Mouse (Mus musculus): Measurements from ENCODE around the gene Zdhhc19. TPM values are rescaled to one million over a fixed set of nuclear protein-coding genes. Genes with fewer than 3 reads are reported as not detected.

Gene Zdhhc19
- total and polyA plus RNA-seq, 2 experiments from 2014 or later = not detected

DNA sequence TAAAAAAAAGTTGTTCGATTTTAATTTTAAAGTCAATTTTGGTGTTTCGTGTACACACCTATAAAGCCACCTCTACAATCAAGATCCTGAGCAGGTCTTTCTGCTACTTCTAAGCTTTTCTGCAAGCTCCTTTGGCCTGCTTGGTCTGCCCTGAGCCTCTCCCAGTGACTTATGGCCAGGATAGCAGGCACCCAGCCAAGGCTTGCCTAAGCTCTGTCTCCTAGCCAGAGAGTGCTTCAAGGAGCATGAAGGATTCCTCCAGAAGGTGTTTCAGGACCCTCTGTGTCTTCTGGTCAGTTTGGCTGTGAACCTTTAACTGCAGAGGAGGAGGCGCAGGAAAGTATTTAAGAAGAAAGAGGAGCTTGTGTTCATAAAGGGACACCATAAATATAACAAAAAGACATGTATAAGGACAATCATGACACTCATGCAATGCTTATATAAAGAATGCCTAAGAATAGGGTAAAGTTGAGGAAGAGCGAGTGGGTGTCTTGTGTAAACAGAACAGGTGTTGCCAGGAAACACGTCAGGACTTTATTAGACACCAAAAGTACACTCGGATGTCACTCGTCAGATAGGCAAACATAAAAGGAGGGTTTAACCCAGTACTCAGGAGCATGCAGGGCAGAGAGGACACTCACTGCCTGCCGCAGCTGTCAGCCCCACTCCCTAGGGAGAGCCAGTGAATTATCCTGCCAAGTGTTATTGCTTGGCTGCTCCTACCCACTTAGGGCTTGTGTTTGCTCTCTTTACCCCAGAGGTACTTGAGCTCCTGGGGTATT lies 27.6 kb downstream of the Zdhhc19 start:
- Histone ChIP-seq H3K27me3 (ENCODE audit: insufficient read depth, low read length) (no peaks in the 10 kb centered on the region), H3K9ac (no peak overlapping the region), H3K4me1 (ENCODE audit: insufficient read depth) (no peaks in the 10 kb centered on the region), H3K36me3 (ENCODE audit: insufficient read depth) (no peaks in the 10 kb centered on the region), H3K4me3 (ENCODE audit: low read depth, low read length) (no peak overlapping the region), H3K4me2 (ENCODE audit: low read depth) (no peak overlapping the region), H3K27ac (ENCODE audit: low read depth, low read length) (no peak overlapping the region), H3K9me3 (ENCODE audit: low read length) (no peaks in the 10 kb centered on the region)
- no peak for TF ChIP-seq CTCF (IDR thresholded peaks at IDR 0.05; ENCODE audit: low read depth)
- ATAC-seq (no peak), DNase-seq (no peak)
- WGBS = 64% methylated on average over 8 of the region's 8 CpGs

DNA sequence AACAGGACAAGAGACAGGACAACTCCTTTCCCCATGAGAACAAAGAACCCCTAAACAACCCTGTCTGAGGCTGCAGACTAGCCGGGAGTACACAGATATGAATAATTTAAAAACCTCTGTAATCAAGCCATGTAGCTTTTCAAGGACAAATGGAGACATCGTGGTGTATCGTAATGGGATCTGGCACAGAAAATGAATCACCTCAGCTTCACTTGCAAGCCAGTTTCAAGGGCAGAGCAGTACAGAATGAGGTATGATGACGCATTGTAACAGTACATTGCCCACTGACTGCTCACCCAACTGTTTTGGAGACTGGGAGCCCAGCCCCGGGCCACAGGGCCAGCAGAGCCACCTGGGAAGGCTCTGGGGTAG lies 28.2 kb downstream of the Zdhhc19 start:
- no peaks in the 10 kb centered on the region for H3K27me3 ChIP-seq (ENCODE audit: insufficient read depth, low read length)
- no peaks in the 10 kb centered on the region for H3K4me1 ChIP-seq (ENCODE audit: insufficient read depth)
- no peaks in the 10 kb centered on the region for H3K9me3 ChIP-seq (ENCODE audit: low read length)
- no peak overlapping the region for H3K9ac ChIP-seq
- TF ChIP-seq CTCF (IDR thresholded peaks at IDR 0.05; ENCODE audit: low read depth) = no peak
- no peak overlapping the region for H3K27ac ChIP-seq (ENCODE audit: low read depth, low read length)
- no peaks in the 10 kb centered on the region for H3K36me3 ChIP-seq (ENCODE audit: insufficient read depth)
- H3K4me3 ChIP-seq (ENCODE audit: low read depth, low read length) = no peak overlapping the region
- ATAC-seq (no peak), DNase-seq (no peak)
- H3K4me2 ChIP-seq (ENCODE audit: low read depth) = no peak overlapping the region
- WGBS = 60% methylated on average over 5 of the region's 5 CpGs

DNA sequence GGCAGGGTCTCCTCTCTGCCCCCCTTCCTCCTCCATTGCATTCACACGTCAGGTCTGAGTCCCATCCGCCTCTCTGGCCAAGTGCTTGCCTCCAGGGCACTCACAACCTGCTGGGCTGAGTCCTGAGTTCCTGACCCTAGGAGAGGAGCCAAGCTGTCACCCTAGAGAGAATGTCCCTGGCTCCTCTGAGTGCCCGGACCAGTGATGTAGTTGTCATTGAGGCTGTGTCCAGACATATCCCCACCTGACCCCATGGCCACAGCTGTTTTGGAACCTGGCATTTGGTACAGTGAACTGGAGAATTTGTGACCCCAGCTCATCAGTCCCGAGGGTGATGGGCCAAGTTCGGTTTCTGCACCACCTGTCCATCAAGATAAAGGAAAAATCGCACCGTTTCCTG lies 30.8 kb downstream of the Zdhhc19 start:
- no peak for DNase-seq
- Histone ChIP-seq H3K9ac (no peak overlapping the region), H3K36me3 (ENCODE audit: insufficient read depth) (no peaks in the 10 kb centered on the region), H3K27ac (ENCODE audit: low read depth, low read length) (no peak overlapping the region), H3K4me3 (ENCODE audit: low read depth, low read length) (no peak overlapping the region), H3K4me1 (ENCODE audit: insufficient read depth) (no peaks in the 10 kb centered on the region), H3K9me3 (ENCODE audit: low read length) (no peaks in the 10 kb centered on the region), H3K4me2 (ENCODE audit: low read depth) (no peak overlapping the region), H3K27me3 (ENCODE audit: insufficient read depth, low read length) (no peaks in the 10 kb centered on the region)
- no peak for TF ChIP-seq CTCF (IDR thresholded peaks at IDR 0.05; ENCODE audit: low read depth)
- ATAC-seq = no peak
- 75% methylated on average over 7 of the region's 7 CpGs for WGBS

DNA sequence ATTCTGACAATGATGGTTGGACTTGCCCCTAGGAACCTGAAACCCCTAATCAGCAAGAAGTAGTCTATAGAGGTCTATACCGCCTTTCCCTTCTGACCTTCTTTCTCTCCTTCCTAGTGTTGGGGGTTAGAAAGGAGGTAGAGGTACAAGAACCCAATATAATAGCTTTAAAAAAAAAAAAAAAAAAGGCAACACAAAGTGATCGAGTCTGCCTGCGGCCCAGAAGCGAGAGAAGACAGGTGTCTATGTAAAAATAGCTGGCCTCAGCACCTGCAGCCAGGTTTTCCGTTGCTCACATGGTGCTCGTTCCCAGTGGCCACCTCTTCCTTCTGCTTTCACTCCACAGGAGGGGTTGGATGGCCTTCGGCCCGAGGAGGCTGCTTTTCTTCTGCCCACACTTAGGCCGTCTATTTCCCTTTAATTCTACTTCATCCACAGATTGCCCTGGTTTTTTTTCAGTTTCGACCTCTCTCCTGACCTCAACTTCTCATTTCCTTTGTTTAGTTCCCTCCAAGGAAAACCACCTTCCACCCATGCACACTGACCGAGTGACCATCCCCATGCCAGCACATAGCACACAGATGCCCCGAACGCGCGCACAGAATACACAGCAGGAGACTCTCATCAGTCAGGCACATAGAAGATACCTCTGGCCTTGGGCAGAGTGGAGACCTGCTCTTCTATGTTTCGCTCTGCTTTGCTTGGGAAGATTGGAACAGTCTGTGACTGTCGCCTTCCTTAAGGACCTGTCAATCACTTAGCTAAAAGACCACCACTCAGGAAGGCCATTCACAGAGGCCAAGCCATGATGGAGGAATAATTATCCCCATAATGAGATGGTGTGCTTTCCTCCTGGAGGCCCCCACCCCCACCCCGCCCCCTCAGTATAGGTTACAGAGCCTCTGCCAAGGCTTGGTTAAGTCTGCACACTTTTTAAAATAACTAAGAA lies 37.1 kb downstream of the Zdhhc19 start:
- ATAC-seq = no peak
- Histone ChIP-seq H3K27me3 (ENCODE audit: insufficient read depth, low read length) (no peaks in the 10 kb centered on the region), H3K4me3 (ENCODE audit: low read depth, low read length) (no peak overlapping the region), H3K36me3 (ENCODE audit: insufficient read depth) (no peaks in the 10 kb centered on the region), H3K9me3 (ENCODE audit: low read length) (no peaks in the 10 kb centered on the region), H3K27ac (ENCODE audit: low read depth, low read length) (no peak overlapping the region), H3K4me2 (ENCODE audit: low read depth) (no peak overlapping the region), H3K9ac (no peak overlapping the region), H3K4me1 (ENCODE audit: insufficient read depth) (no peaks in the 10 kb centered on the region)
- 49% methylated on average over 18 of the region's 18 CpGs for WGBS
- TF ChIP-seq CTCF (IDR thresholded peaks at IDR 0.05; ENCODE audit: low read depth) = no peak
- no peak for DNase-seq

DNA sequence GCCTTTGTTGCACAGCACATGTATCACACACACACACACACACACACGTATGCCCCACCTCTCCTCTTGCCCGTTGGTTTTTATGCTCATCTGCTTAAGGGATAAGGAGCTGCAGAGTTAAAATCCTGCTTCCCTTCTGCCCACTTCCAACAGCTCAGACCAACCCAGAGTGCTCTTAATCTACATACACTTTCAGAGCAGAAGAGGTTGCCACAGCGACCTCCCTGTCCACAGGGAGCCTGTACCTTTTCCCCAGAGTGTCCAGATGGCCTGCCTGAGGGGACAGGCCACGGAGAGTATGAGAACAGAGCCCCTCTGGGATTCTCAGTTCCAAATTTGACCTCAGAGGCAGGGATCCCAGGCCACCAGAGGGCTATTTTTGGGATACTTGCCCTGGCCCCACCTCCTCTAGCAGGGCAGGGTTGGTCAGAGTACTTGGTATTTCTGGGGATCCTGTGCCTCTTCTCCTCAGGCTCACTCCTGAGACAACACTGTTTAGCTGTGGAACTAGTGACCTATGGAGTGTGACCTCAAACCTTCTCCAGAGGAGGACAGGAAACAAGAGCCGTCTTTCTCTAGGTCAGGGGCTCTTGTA lies 39.2 kb downstream of the Zdhhc19 start:
- H3K4me3 ChIP-seq (ENCODE audit: low read depth, low read length) = no peak overlapping the region

DNA sequence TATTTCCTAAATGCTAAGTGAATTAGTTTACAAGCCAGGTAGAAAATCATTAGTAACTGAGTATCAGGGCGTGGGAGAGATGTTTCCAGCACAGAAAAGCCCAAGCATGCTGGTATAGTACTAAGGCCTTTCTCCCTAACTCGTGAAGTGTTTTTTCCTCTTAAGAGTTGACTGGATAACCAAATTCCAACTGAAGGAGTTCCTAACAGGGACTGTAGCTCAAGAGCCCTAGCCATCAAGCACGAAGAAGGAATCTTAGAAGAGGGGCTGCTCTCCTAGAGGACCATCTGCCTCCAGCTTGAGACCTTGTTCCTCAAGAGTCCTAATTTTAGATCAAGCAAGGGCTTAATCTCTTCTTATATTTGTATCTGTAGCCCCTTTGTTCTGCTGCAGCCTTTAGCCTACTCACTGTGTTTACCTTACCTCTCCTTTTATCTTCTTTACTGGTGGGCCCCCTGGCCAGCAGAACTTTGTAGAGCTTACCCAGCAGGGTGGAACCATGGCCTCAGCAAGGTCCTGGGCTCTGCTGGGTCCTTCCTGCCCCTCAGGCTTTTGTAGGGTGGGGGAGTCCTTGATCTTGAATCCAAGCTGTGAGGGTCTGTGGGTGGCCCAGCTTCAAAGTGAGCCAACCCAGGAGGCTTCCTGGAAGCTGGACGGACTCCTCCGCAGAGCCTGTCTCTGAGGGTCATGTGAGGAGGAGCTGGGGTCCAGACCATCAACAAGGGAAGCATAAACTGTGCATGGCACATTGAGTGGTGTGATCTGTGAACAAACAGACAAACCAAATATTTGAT lies 42.0 kb downstream of the Zdhhc19 start:
- 47% methylated on average over 5 of the region's 5 CpGs for WGBS
- TF ChIP-seq CTCF (IDR thresholded peaks at IDR 0.05; ENCODE audit: low read depth) = no peak
- Histone ChIP-seq H3K4me3 (ENCODE audit: low read depth, low read length) (no peak overlapping the region), H3K9ac (no peak overlapping the region), H3K36me3 (ENCODE audit: insufficient read depth) (no peaks in the 10 kb centered on the region), H3K27ac (ENCODE audit: low read depth, low read length) (0 out of 2 replicates have a peak overlapping the region, but pooled peaks have one; percentile 17), H3K27me3 (ENCODE audit: insufficient read depth, low read length) (no peaks in the 10 kb centered on the region), H3K9me3 (ENCODE audit: low read length) (no peaks in the 10 kb centered on the region), H3K4me1 (ENCODE audit: insufficient read depth) (no peaks in the 10 kb centered on the region), H3K4me2 (ENCODE audit: low read depth) (no peak overlapping the region)
- DNase-seq = no peak
- ATAC-seq = no peak

More for the DNA sequence above, 39.2 kb downstream of the Zdhhc19 start:
- ATAC-seq = no peak
- DNase-seq = no peak
- no peaks in the 10 kb centered on the region for H3K9me3 ChIP-seq (ENCODE audit: low read length)
- H3K27me3 ChIP-seq (ENCODE audit: insufficient read depth, low read length) = no peaks in the 10 kb centered on the region
- WGBS = 36% methylated on average over 5 of the region's 5 CpGs
- no peaks in the 10 kb centered on the region for H3K36me3 ChIP-seq (ENCODE audit: insufficient read depth)
- TF ChIP-seq CTCF (IDR thresholded peaks at IDR 0.05; ENCODE audit: low read depth) = no peak
- H3K9ac ChIP-seq = no peak overlapping the region
- H3K27ac ChIP-seq (ENCODE audit: low read depth, low read length) = no peak overlapping the region
- H3K4me1 ChIP-seq (ENCODE audit: insufficient read depth) = no peaks in the 10 kb centered on the region
- H3K4me2 ChIP-seq (ENCODE audit: low read depth) = no peak overlapping the region
